Comparison of ENCODE assay signal across 9 mouse cellular contexts in the genomic region with DNA sequence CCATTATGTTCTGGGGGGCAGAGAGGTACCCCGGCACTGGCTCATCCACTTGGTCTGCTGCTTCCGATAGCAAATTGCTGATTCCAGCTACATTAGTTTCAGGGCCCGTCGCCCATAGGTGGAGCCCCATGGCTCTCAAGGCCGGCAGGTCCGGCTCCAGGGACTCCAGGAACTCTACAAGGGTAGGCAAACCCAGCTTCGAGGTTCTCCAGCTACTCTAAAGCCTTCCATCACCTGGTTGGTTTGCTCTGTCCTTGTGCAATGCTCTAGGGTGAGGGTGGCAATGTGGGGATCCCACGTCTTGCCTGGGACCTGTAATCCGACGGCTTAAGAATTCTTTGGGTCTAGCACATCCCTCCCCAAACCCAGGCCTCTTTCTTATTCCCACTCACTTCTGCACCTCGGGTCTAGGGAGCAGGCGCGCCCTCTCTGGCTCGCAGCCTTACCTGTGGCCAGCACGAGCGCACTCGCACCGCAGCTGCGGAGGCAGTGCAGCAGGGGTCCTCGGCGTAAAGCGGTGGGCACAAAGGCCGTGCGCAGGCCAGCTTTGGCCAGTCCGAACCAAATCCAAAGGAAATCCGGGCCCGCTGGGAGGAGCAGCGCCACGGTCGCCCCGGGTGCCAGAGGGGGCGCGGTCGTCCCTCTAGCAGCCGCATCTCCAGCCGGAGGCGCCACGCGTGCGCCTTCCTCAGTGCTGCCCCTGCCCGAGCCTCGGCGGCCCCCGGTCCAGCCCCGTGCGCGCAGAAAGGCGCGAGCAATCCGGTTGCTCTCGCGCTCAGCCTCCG. TPM values are rescaled to one million over a fixed set of nuclear protein-coding genes. Genes with fewer than 3 reads are reported as not detected.
DNase-seq lines count a peak whose midpoint lies in the region; ATAC-seq and TF ChIP-seq lines count a peak whose summit lies in the region.
"Had no signal": no experiment of that assay in that cellular context is flagged by ENCODE, and none has a peak within 500 bp of the region (broad histone marks: within the 10 kb centered on the region; RNA-seq: fewer than 3 reads in every experiment).

No protein-coding gene starts in this region.

- peaks cover 6% of the 10 kb centered on the region; the same call in 1 of the 2 replicates for H3K27me3 ChIP-seq in spleen, adult 2 months (ENCODE audit: control insufficient read depth, insufficient read depth, low read length)
- H3K27me3 ChIP-seq in kidney, embryonic 15.5 days, result no peaks in the 10 kb centered on the region
- H3K27me3 ChIP-seq in testis, adult 2 months (ENCODE audit: control insufficient read depth, insufficient read depth, low read length), result no peaks in the 10 kb centered on the region

- peak overlapping the region; percentile 63 for H3K9ac ChIP-seq in kidney, embryonic 15.5 days

- H3K36me3 ChIP-seq in spleen, adult 2 months (ENCODE audit: control insufficient read depth, insufficient read depth, low read length), result peaks cover 17% of the 10 kb centered on the region
- H3K36me3 ChIP-seq in kidney, embryonic 15.5 days, result peaks cover 48% of the 10 kb centered on the region
- H3K36me3 ChIP-seq in testis, adult 2 months (ENCODE audit: control insufficient read depth, insufficient read depth, low read length), result no peaks in the 10 kb centered on the region

- H3K9me3 ChIP-seq in kidney, embryonic 15.5 days (replicated peaks), result no peaks in the 10 kb centered on the region

- H3K4me3 ChIP-seq in spleen, adult 2 months (ENCODE audit: extremely low read depth, insufficient read depth, insufficient read length), result peak overlapping the region; percentile 41; the same call in 1 of the 2 replicates
- H3K4me3 ChIP-seq in kidney, embryonic 15.5 days (replicated peaks), result peak overlapping the region; percentile 60
- peak overlapping the region; percentile 80 for H3K4me3 ChIP-seq in testis, adult 2 months (ENCODE audit: control insufficient read depth, low read depth, low read length)

- ATAC-seq in granulocyte monocyte progenitor cell, adult 5-6 weeks (replicated peaks; ENCODE audit: poor library complexity, severe bottlenecking), result peak; percentile 24; the same call in 1 of the 2 replicates
- peak; percentile 73 for ATAC-seq in kidney, embryonic 15.5 days (replicated peaks; ENCODE audit: low FRiP score)

- DNase-seq in spleen, adult 2 months (ENCODE audit: low read depth in 1 of 2, low spot score in 2 of 2), result no peak
- no peak for DNase-seq in spleen, adult 18-20 months
- peak; percentile 64 to 66 for DNase-seq in cerebellum, postnatal 14 days
- peak; percentile 48 for DNase-seq in lung, postnatal 14 days
- DNase-seq in spleen, postnatal 36 days (ENCODE audit: low spot score in 2 of 2), result no peak

- TF ChIP-seq CTCF in spleen, adult 2 months (IDR thresholded peaks at IDR 0.05; ENCODE audit: extremely low read depth, insufficient read depth, insufficient read length, insufficient replicate concordance), result no peak
- TF ChIP-seq CTCF in testis, adult 2 months (IDR thresholded peaks at IDR 0.05; ENCODE audit: control insufficient read depth, insufficient read depth, insufficient replicate concordance, low read depth, low read length), result 0 out of 2 replicates have a peak, but pooled peaks have one; percentile 0

- no peak for TF ChIP-seq POLR2A in spleen, adult 2 months (IDR thresholded peaks at IDR 0.05; ENCODE audit: low read depth, low read length)
- no peak; the same call in 1 of the 2 replicates for TF ChIP-seq POLR2A in testis, adult 2 months (IDR thresholded peaks at IDR 0.05; ENCODE audit: control insufficient read depth, low read depth, low read length)

- H3K4me2 ChIP-seq in kidney, embryonic 15.5 days, result peak overlapping the region; percentile 92

- H3K27ac ChIP-seq in spleen, adult 2 months (ENCODE audit: insufficient read depth, low read length), result no peak overlapping the region
- peak overlapping the region; percentile 90 for H3K27ac ChIP-seq in kidney, embryonic 15.5 days
- H3K27ac ChIP-seq in testis, adult 2 months (ENCODE audit: control insufficient read depth, insufficient read depth, low read depth, low read length), result peak overlapping the region; percentile 73
- H3K27ac ChIP-seq: macrophage had no signal

- 12% methylated on average over 53 of the region's 53 CpGs for WGBS in spleen, adult 2 months
- WGBS in kidney, embryonic 15.5 days, result 3% methylated on average over 53 of the region's 53 CpGs

- H3K4me1 ChIP-seq in spleen, adult 2 months (ENCODE audit: control insufficient read depth, insufficient read depth, insufficient read length), result peaks cover 18% of the 10 kb centered on the region
- peaks cover 52% of the 10 kb centered on the region for H3K4me1 ChIP-seq in kidney, embryonic 15.5 days
- H3K4me1 ChIP-seq in testis, adult 2 months (ENCODE audit: control insufficient read depth, insufficient read depth, low read length), result peaks cover 19% of the 10 kb centered on the region

RNA-seq across cellular contexts. Expression of gene Slc27a3, which starts 0.8 kb away (rescaled TPM):
- polyA plus RNA-seq in spleen, adult 2 months (2012; rRNA removed), result 10.4 and 11.2 TPM in 2 replicates
- 2.1 and 4.2 TPM in 2 replicates for total RNA-seq in granulocyte monocyte progenitor cell, adult 5-6 weeks (2014; fragmentation: Nextera tagmentation)
- 0.88 and 0.99 TPM in 2 replicates for total RNA-seq in granulocyte monocyte progenitor cell, adult 5-6 weeks (2017)
- 15.4 and 17.3 TPM in 2 replicates for polyA plus RNA-seq in kidney, embryonic 15.5 days (2015; fragmentation: Nextera tagmentation; extraction: Ambion mirVana)
- polyA plus RNA-seq in testis, adult 2 months (2012; rRNA removed), result 17.9 and 18.9 TPM in 2 replicates

RNA-seq across cellular contexts. Expression of gene Ints3, which starts 44.5 kb away (rescaled TPM):
- 19.7 and 21.1 TPM in 2 replicates for polyA plus RNA-seq in spleen, adult 2 months (2012; rRNA removed)
- 29.3 and 47.1 TPM in 2 replicates for total RNA-seq in granulocyte monocyte progenitor cell, adult 5-6 weeks (2014; fragmentation: Nextera tagmentation)
- total RNA-seq in granulocyte monocyte progenitor cell, adult 5-6 weeks (2017), result 18.4 and 25.9 TPM in 2 replicates
- polyA plus RNA-seq in kidney, embryonic 15.5 days (2015; fragmentation: Nextera tagmentation; extraction: Ambion mirVana), result 32.9 and 38.1 TPM in 2 replicates
- polyA plus RNA-seq in testis, adult 2 months (2012; rRNA removed), result 18.3 and 19.1 TPM in 2 replicates

Comparison
In these comparisons a context has a peak if more than half of its experiments do, and no peak if none do; other contexts are left out.
1. DNase-seq: peak in cerebellum, postnatal 14 days (2 of 2) and lung, postnatal 14 days (single experiment); none in spleen, adult 2 months (0 of 2), spleen, adult 18-20 months (0 of 2) and spleen, postnatal 36 days (0 of 2).
2. Peak in every context shown above with its lines, with median percentiles within 50 percentile points of each other: H3K4me3 ChIP-seq.